Mouse (Mus musculus): Measurements from ENCODE around the gene Vav3. TPM values are rescaled to one million over a fixed set of nuclear protein-coding genes. Genes with fewer than 3 reads are reported as not detected.

The Vav3 gene
- total and polyA plus RNA-seq, 3 experiments: 0.08 TPM; not detected in 2

- in situ Hi-C loops (cut with MboI; ENCODE audit: low pct_ligation_motif_present, low pct_unique_long_range_greater_than_20kb, low sequenced_read_pairs): no loop called here
- TF ChIP-seq CHD1 (IDR thresholded peaks at IDR 0.05; ENCODE audit: low read depth, low read length): no peak
- no peak for TF ChIP-seq MXI1 (IDR thresholded peaks at IDR 0.05; ENCODE audit: low read depth, low read length)
- TF ChIP-seq JUND (conservative IDR thresholded peaks at IDR 0.05; ENCODE audit: low read depth, low read length): no peak
- TF ChIP-seq MAX (IDR thresholded peaks at IDR 0.05; ENCODE audit: low read length): no peak
- no peak for TF ChIP-seq E2F4 (IDR thresholded peaks at IDR 0.05; ENCODE audit: insufficient replicate concordance, low read depth, low read length)
- no peak for TF ChIP-seq ETS1 (conservative IDR thresholded peaks at IDR 0.05; ENCODE audit: low read depth, low read length)
- no peak for TF ChIP-seq NELFE (IDR thresholded peaks at IDR 0.05; ENCODE audit: low read depth, low read length)
- TF ChIP-seq MAZ (IDR thresholded peaks at IDR 0.05; ENCODE audit: low read depth, low read length): no peak
- no peak for DNase-seq (ENCODE audit: extremely low read depth)
Observed at GRCm38 (mm10) chr3:109411294-109411693, 70.8 kb downstream of the Vav3 start.

DNA sequence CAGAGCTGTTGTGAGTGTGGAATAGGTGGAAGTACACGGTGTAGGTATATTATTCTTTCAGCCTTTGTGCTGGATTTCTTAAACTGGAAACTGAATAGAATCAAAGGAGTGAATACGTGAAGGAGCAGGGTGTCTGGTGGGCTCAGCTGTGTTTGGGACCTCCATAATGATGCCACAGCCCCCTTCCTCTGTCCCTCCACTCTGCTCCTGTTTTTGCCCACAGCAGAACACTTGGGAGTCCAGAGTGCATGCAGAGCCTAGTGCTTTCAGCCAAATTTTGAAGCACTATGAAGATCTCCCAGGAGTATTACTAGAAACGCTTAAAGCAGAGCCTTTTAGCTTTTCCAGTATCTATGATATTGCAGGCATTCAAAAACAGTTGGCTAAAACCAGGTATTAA lies 80.0 kb downstream of the Vav3 start:
- dilution Hi-C loops (cut with MboI; ENCODE audit: extremely low pct_ligation_motif_present, extremely low pct_unique_long_range_greater_than_20kb, low sequenced_read_pairs) (no loop called here), in situ Hi-C loops (cut with MboI; ENCODE audit: low pct_ligation_motif_present, low pct_unique_long_range_greater_than_20kb, low sequenced_read_pairs) (no loop called here)
- no peaks in the 10 kb centered on the region for H3K36me3 ChIP-seq (replicated peaks in 1 of 2; ENCODE audit: control insufficient read depth in 1 of 2, insufficient read depth in 1 of 2, low read length in 1 of 2)
- H3K4me3 ChIP-seq (replicated peaks in 1 of 3; ENCODE audit: low read depth in 2 of 3, low read length in 2 of 3, poor library complexity in 1 of 3): no peak overlapping the region
- no peaks in the 10 kb centered on the region for H3K9me3 ChIP-seq (replicated peaks; ENCODE audit: low read length)
- H3K4me2 ChIP-seq (ENCODE audit: insufficient read depth, low read depth, poor library complexity, severe bottlenecking): no peak overlapping the region
- TF ChIP-seq ZNF384 (IDR thresholded peaks at IDR 0.05; ENCODE audit: low read depth, low read length) (no peak), E2F4 (IDR thresholded peaks at IDR 0.05; ENCODE audit: insufficient replicate concordance, low read depth, low read length) (no peak), CHD2 (IDR thresholded peaks at IDR 0.05; ENCODE audit: low read length) (no peak), ZKSCAN1 (IDR thresholded peaks at IDR 0.05; ENCODE audit: borderline replicate concordance, low read depth, low read length) (no peak), IRF4 (IDR thresholded peaks at IDR 0.05; ENCODE audit: low read depth, low read length) (no peak), NELFE (IDR thresholded peaks at IDR 0.05; ENCODE audit: low read depth, low read length) (no peak), MYC (IDR thresholded peaks at IDR 0.05; ENCODE audit: low read depth, low read length) (no peak), USF1 (IDR thresholded peaks at IDR 0.05; ENCODE audit: low read depth, low read length) (no peak), USF2 (conservative IDR thresholded peaks at IDR 0.05; ENCODE audit: low read depth, low read length) (no peak)
- H3K4me1 ChIP-seq (ENCODE audit: control insufficient read depth in 1 of 2, insufficient read depth in 2 of 2): no peaks in the 10 kb centered on the region
- H3K9ac ChIP-seq (ENCODE audit: insufficient read depth, low read depth): no peak overlapping the region
- H3K27me3 ChIP-seq (replicated peaks): no peaks in the 10 kb centered on the region
- H3K27ac ChIP-seq (ENCODE audit: insufficient read depth, low read depth): no peak overlapping the region
- DNase-seq (ENCODE audit: extremely low read depth): no peak
- H3K79me2 ChIP-seq (replicated peaks; ENCODE audit: control insufficient read depth, extremely low read depth, insufficient read depth, poor library complexity, severe bottlenecking): no peaks in the 10 kb centered on the region

More at GRCm38 (mm10) chr3:109411294-109411693, 70.8 kb downstream of the Vav3 start:
- no peak overlapping the region for H3K4me3 ChIP-seq (replicated peaks in 1 of 3; ENCODE audit: low read depth in 2 of 3, low read length in 2 of 3, poor library complexity in 1 of 3)
- H3K9ac ChIP-seq (ENCODE audit: insufficient read depth, low read depth): no peak overlapping the region
- peaks cover 0 to 7% of the 10 kb centered on the region in 2 experiments; a peak in 2 of 4 replicates for H3K4me1 ChIP-seq (ENCODE audit: control insufficient read depth in 1 of 2, insufficient read depth in 2 of 2)
- no peak overlapping the region for H3K27ac ChIP-seq (ENCODE audit: insufficient read depth, low read depth)
- H3K27me3 ChIP-seq (replicated peaks): no peaks in the 10 kb centered on the region
- H3K9me3 ChIP-seq (replicated peaks; ENCODE audit: low read length): no peaks in the 10 kb centered on the region
- no peak overlapping the region for H3K4me2 ChIP-seq (ENCODE audit: insufficient read depth, low read depth, poor library complexity, severe bottlenecking)
- H3K36me3 ChIP-seq (replicated peaks in 1 of 2; ENCODE audit: control insufficient read depth in 1 of 2, insufficient read depth in 1 of 2, low read length in 1 of 2): no peaks in the 10 kb centered on the region
- dilution Hi-C loops (cut with MboI; ENCODE audit: extremely low pct_ligation_motif_present, extremely low pct_unique_long_range_greater_than_20kb, low sequenced_read_pairs): no loop called here
- H3K79me2 ChIP-seq (replicated peaks; ENCODE audit: control insufficient read depth, extremely low read depth, insufficient read depth, poor library complexity, severe bottlenecking): no peaks in the 10 kb centered on the region
